Mouse (Mus musculus) CH12.LX (cell line): ENCODE results near the gene BC005537. TPM values are rescaled to one million over a fixed set of nuclear protein-coding genes. Genes with fewer than 3 reads are reported as not detected.

Experiments used
- DNase-seq: peaks from one replicate; pipeline ENCODE4 v3.0.0-alpha.2; 2013; ENCODE audit errors: extremely low read depth
- H3K27ac ChIP-seq: 2 replicates; pipeline ENCODE4 v1.5.1; 2012; ENCODE audit warnings: low read depth, mild to moderate bottlenecking, control low read depth, moderate library complexity; ENCODE audit not compliant: insufficient read depth
- H3K27me3 ChIP-seq: replicated peaks from 2 replicates; pipeline ENCODE3; 2012; ENCODE audit warnings: inconsistent platforms
- H3K36me3 ChIP-seq, 2 experiments: replicated peaks in 1 of 2; 2 replicates each; pipeline versions ENCODE3 to v1.6.1; 2012; ENCODE audit warnings: inconsistent platforms in 1 of 2, low read length in 1 of 2, mild to moderate bottlenecking in 1 of 2, mixed read lengths in 1 of 2, moderate library complexity in 1 of 2; ENCODE audit not compliant: control insufficient read depth in 1 of 2, insufficient read depth in 1 of 2
- H3K4me1 ChIP-seq, 2 experiments: 2 replicates each; pipeline ENCODE4 v1.6.1; 2012; ENCODE audit warnings: inconsistent platforms in 1 of 2, moderate library complexity in 1 of 2; ENCODE audit not compliant: insufficient read depth in 2 of 2, control insufficient read depth in 1 of 2
- H3K4me2 ChIP-seq: 2 replicates; pipeline ENCODE4 v1.6.1; 2012; ENCODE audit warnings: low read depth, mild to moderate bottlenecking, control low read depth; ENCODE audit not compliant: poor library complexity, insufficient read depth, severe bottlenecking
- H3K4me3 ChIP-seq, 3 experiments: fragments of 150-350 bp in 1 of 3; sonication (generic) in 1 of 3; replicated peaks in 1 of 3; 2 replicates each; pipeline versions ENCODE3 to v1.5.1; 2011 to 2012; ENCODE audit warnings: low read depth in 2 of 3, low read length in 2 of 3, mild to moderate bottlenecking in 2 of 3, moderate library complexity in 2 of 3, control low read depth in 1 of 3, improper control_type of control experiment in 1 of 3, inconsistent platforms in 1 of 3, mixed read lengths in 1 of 3; ENCODE audit not compliant: poor library complexity in 1 of 3
- H3K79me2 ChIP-seq: replicated peaks from 2 replicates; pipeline ENCODE4 v1.6.1; 2012; ENCODE audit warnings: mild to moderate bottlenecking, moderate library complexity; ENCODE audit not compliant: control insufficient read depth, poor library complexity, insufficient read depth, severe bottlenecking; ENCODE audit errors: extremely low read depth
- H3K9ac ChIP-seq: 2 replicates; pipeline ENCODE4 v1.6.1; 2012; ENCODE audit warnings: low read depth, mild to moderate bottlenecking, control low read depth, moderate library complexity; ENCODE audit not compliant: insufficient read depth
- H3K9me3 ChIP-seq: replicated peaks from 2 replicates; pipeline ENCODE3; 2012; ENCODE audit warnings: low read length, inconsistent platforms, mixed read lengths
- BHLHE40 ChIP-seq: IDR thresholded peaks from 2 replicates; pipeline ENCODE4 v1.6.1; 2011; ENCODE audit warnings: mild to moderate bottlenecking, low read depth, low read length, improper control_type of control experiment
- CHD1 ChIP-seq: IDR thresholded peaks from 2 replicates; pipeline ENCODE4 v1.6.1; 2012; ENCODE audit warnings: low read depth, low read length, improper control_type of control experiment, inconsistent platforms
- EP300 ChIP-seq: IDR thresholded peaks from 2 replicates; pipeline ENCODE4 v1.6.1; 2011; ENCODE audit warnings: low read length, improper control_type of control experiment
- HCFC1 ChIP-seq: IDR thresholded peaks from 2 replicates; pipeline ENCODE4 v1.6.1; 2012; ENCODE audit warnings: low read depth, mild to moderate bottlenecking, inconsistent platforms, low read length, improper control_type of control experiment
- JUN ChIP-seq: IDR thresholded peaks from 2 replicates; pipeline ENCODE4 v1.6.1; 2011; ENCODE audit warnings: low read depth, mild to moderate bottlenecking, low read length, improper control_type of control experiment, moderate library complexity; ENCODE audit not compliant: insufficient read depth
- MAFK ChIP-seq: IDR thresholded peaks from 2 replicates; pipeline ENCODE4 v1.6.1; 2011; ENCODE audit warnings: low read length, improper control_type of control experiment; ENCODE audit not compliant: insufficient replicate concordance
- MAX ChIP-seq: IDR thresholded peaks from 2 replicates; pipeline ENCODE4 v1.6.1; 2011; ENCODE audit warnings: low read length, improper control_type of control experiment
- MAZ ChIP-seq: IDR thresholded peaks from 2 replicates; pipeline ENCODE4 v1.6.1; 2012; ENCODE audit warnings: low read depth, mild to moderate bottlenecking, inconsistent platforms, low read length, improper control_type of control experiment, moderate library complexity
- MEF2A ChIP-seq: IDR thresholded peaks from 2 replicates; pipeline ENCODE4 v1.6.1; 2014; ENCODE audit warnings: low read depth, mild to moderate bottlenecking, inconsistent platforms, low read length, improper control_type of control experiment, borderline replicate concordance
- MXI1 ChIP-seq: IDR thresholded peaks from 2 replicates; pipeline ENCODE4 v1.6.1; 2011; ENCODE audit warnings: mild to moderate bottlenecking, low read depth, low read length, improper control_type of control experiment
- NELFE ChIP-seq: IDR thresholded peaks from 2 replicates; pipeline ENCODE4 v1.6.1; 2011; ENCODE audit warnings: low read depth, low read length, improper control_type of control experiment
- NRF1 ChIP-seq: IDR thresholded peaks from 2 replicates; pipeline ENCODE4 v1.6.1; 2014; ENCODE audit warnings: low read depth, mild to moderate bottlenecking, inconsistent platforms, low read length, improper control_type of control experiment, moderate library complexity
- POLR2A ChIP-seq: IDR thresholded peaks from 2 replicates; pipeline ENCODE4 v1.6.1; 2011; ENCODE audit warnings: low read depth, mild to moderate bottlenecking, improper control_type of control experiment, low read length
- RAD21 ChIP-seq: IDR thresholded peaks from 2 replicates; pipeline ENCODE4 v1.6.1; 2011; ENCODE audit warnings: low read depth, mild to moderate bottlenecking, low read length, improper control_type of control experiment, moderate library complexity
- RCOR1 ChIP-seq: conservative IDR thresholded peaks from 2 replicates; pipeline ENCODE4 v1.6.1; 2012; ENCODE audit warnings: low read depth, mild to moderate bottlenecking, inconsistent platforms, low read length, improper control_type of control experiment
- SIN3A ChIP-seq: IDR thresholded peaks from 2 replicates; pipeline ENCODE4 v1.6.1; 2012; ENCODE audit warnings: low read length, improper control_type of control experiment, inconsistent platforms
- SMC3 ChIP-seq: IDR thresholded peaks from 2 replicates; pipeline ENCODE4 v1.6.1; 2011; ENCODE audit warnings: low read depth, low read length, improper control_type of control experiment
- UBTF ChIP-seq: IDR thresholded peaks from 2 replicates; pipeline ENCODE4 v1.6.1; 2012; ENCODE audit warnings: low read depth, mild to moderate bottlenecking, inconsistent platforms, low read length, improper control_type of control experiment, moderate library complexity
- USF2 ChIP-seq: conservative IDR thresholded peaks from 2 replicates; pipeline ENCODE4 v1.6.1; 2011; ENCODE audit warnings: low read depth, low read length, improper control_type of control experiment
- ZC3H11A ChIP-seq: IDR thresholded peaks from 2 replicates; pipeline ENCODE4 v1.6.1; 2012; ENCODE audit warnings: low read depth, mild to moderate bottlenecking, inconsistent platforms, low read length, improper control_type of control experiment
- ZKSCAN1 ChIP-seq: IDR thresholded peaks from 2 replicates; pipeline ENCODE4 v1.6.1; 2012; ENCODE audit warnings: low read depth, inconsistent platforms, low read length, improper control_type of control experiment, borderline replicate concordance
- ZNF384 ChIP-seq: IDR thresholded peaks from 2 replicates; pipeline ENCODE4 v1.6.1; 2012; ENCODE audit warnings: low read depth, low read length, improper control_type of control experiment, inconsistent platforms
- dilution Hi-C: fragments of 300-500 bp; cut with MboI; formaldehyde crosslinking; loops from 2 replicates; pipeline ENCODE4 v1.14.3; 2020; ENCODE audit warnings: low sequenced_read_pairs; ENCODE audit not compliant: extremely low pct_unique_long_range_greater_than_20kb, extremely low pct_ligation_motif_present
- in situ Hi-C: fragments of 300-500 bp; cut with MboI; formaldehyde crosslinking; loops from 3 replicates; pipeline ENCODE4 v1.14.3; 2019; ENCODE audit warnings: low sequenced_read_pairs, low pct_ligation_motif_present, low pct_unique_long_range_greater_than_20kb, mixed read lengths
- polyA plus RNA-seq: library from polyadenylated mRNA; unstranded; fragments of >175 nt; gene quantifications from 2 replicates; pipeline ENCODE4 v1.2.1, GENCODE M21; 2012; ENCODE audit warnings: low read depth; ENCODE audit not compliant: insufficient read length
- total RNA-seq, 2 experiments: library from RNA; depleted of rRNA; stranded (reverse); fragments of 300-350 nt in 1 of 2; fragments of >200 nt in 1 of 2; gene quantifications; 2 replicates each; pipeline ENCODE4 v1.2.3; 2012 to 2014

Gene BC005537
- total and polyA plus RNA-seq, 3 experiments = 21.8 to 47.7 (median 39.0) TPM

- H3K27me3 ChIP-seq = no peaks in the 10 kb centered on the region
- no peaks in the 10 kb centered on the region for H3K4me1 ChIP-seq
- no peak overlapping the region for H3K4me2 ChIP-seq
- H3K4me3 ChIP-seq = no peak overlapping the region
- H3K9me3 ChIP-seq = no peaks in the 10 kb centered on the region
- no peak overlapping the region for H3K27ac ChIP-seq
- peaks cover 0 to 6% of the 10 kb centered on the region in 2 experiments for H3K36me3 ChIP-seq
- TF ChIP-seq SMC3 (no peak), MEF2A (no peak), MAZ (no peak), RCOR1 (no peak), HCFC1 (no peak), ZKSCAN1 (no peak), EP300 (no peak), POLR2A (no peak)
- no peak for DNase-seq
- H3K79me2 ChIP-seq = no peaks in the 10 kb centered on the region
- dilution Hi-C loops = no loop called here
- H3K9ac ChIP-seq = no peak overlapping the region
- in situ Hi-C loops = no loop called here
These were observed 47.9 kb downstream of the BC005537 start for GRCm38 (mm10) chr13:24849318-24849717.

DNA sequence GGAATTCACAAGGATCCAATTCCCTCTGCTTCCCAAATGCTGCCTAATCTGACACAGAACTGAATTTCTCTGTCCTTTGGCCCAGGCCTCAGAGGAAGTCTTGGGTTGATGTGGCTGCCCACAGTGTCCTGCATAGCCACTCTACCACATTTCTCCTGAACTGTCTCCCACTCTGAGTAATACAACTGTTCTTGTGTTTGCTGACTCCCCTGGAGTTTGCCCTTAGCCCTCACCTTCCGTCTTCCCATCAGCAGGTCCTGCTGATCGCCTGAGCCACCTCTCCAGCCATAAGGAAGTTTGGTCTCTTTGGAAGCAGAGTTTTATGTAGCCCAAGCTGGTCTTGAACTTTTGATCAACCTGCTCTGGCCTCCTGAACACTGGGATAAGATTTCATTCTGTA lies 50.5 kb downstream of the BC005537 start:
- in situ Hi-C loops (no loop called here), dilution Hi-C loops (no loop called here)
- Histone ChIP-seq H3K9me3 (no peaks in the 10 kb centered on the region), H3K79me2 (no peaks in the 10 kb centered on the region), H3K27ac (no peak overlapping the region), H3K9ac (no peak overlapping the region), H3K4me3 (no peak overlapping the region), H3K27me3 (no peaks in the 10 kb centered on the region), H3K36me3 (no peaks in the 10 kb centered on the region), H3K4me2 (no peak overlapping the region), H3K4me1 (no peaks in the 10 kb centered on the region)
- DNase-seq = no peak
- TF ChIP-seq CHD1 = no peak

DNA sequence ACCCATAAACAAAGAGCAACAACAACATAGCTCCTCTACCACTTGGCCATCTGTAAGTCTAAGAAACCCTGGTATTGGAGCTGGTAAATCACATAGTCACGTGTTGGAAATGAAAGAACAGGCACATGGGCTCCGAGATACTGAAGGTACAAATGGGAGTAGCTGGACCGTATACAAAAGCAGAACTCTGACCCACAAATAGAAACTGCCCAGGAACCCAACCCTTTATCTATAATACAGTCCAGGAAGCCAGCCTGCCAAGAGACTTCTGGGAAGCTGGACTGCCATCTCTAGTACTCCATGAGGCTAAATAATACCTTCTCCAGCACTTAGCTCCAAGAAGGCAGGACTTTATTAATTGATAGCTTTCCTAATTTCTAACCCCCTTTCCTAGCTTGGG lies 51.1 kb downstream of the BC005537 start:
- no peak overlapping the region for H3K4me3 ChIP-seq
- no peak overlapping the region for H3K27ac ChIP-seq
- in situ Hi-C loops = no loop called here
- no peaks in the 10 kb centered on the region for H3K4me1 ChIP-seq
- H3K36me3 ChIP-seq = no peaks in the 10 kb centered on the region
- no peaks in the 10 kb centered on the region for H3K9me3 ChIP-seq
- dilution Hi-C loops = no loop called here
- no peak overlapping the region for H3K4me2 ChIP-seq
- TF ChIP-seq MXI1 = no peak
- TF ChIP-seq ZC3H11A = no peak
- TF ChIP-seq UBTF = no peak
- TF ChIP-seq ZNF384 = no peak
- no peak for TF ChIP-seq NELFE
- no peak for TF ChIP-seq JUN
- TF ChIP-seq BHLHE40 = no peak
- no peak; the same call in 1 of the 2 replicates for TF ChIP-seq USF2
- no peak for TF ChIP-seq SIN3A
- TF ChIP-seq MEF2A = no peak
- no peak for TF ChIP-seq MAZ
- TF ChIP-seq MAFK = no peak
- no peak for TF ChIP-seq POLR2A
- TF ChIP-seq NRF1 = no peak
- no peak for TF ChIP-seq SMC3
- no peak for TF ChIP-seq HCFC1
- no peak for TF ChIP-seq RAD21
- no peak for TF ChIP-seq MAX
- no peaks in the 10 kb centered on the region for H3K27me3 ChIP-seq
- no peaks in the 10 kb centered on the region for H3K79me2 ChIP-seq
- H3K9ac ChIP-seq = no peak overlapping the region
- no peak for DNase-seq
